Mouse (Mus musculus): ENCODE results near the gene Dio1.

The Dio1 gene

GRCm38 (mm10) chr4:107306966-107307365 lies at the start of gene Dio1:
Gene Dio1, minus strand, starts transcription at chr4:107307169.
- Histone ChIP-seq H3K27me3 (ENCODE audit: control insufficient read depth, insufficient read depth, low read length, poor library complexity, severe bottlenecking) (no peaks in the 10 kb centered on the region), H3K36me3 (ENCODE audit: control insufficient read depth, insufficient read depth, low read length, poor library complexity, severe bottlenecking) (no peaks in the 10 kb centered on the region)
- no peak for DNase-seq (ENCODE audit: low read depth, low spot score)

DNA sequence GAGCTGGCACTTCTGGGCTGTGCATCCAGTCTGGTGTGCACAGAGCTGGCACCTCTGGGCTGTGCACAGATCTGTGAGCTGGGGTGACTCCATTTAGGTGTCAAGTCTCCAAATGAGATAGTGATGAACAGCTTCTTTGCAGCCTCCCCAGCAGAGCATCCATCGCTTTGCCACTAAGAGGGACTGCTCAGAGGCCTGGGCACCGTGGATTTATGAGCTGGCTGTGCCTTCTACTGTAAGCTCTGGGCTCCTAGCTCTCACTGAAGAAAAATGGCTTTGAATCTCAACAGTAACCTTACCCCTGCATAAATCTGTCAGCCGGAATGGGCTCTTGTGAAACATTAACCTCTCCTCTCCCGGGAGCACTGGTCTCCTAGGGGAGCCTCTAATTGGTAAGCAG lies 47.6 kb upstream of the Dio1 start:
- no peak for DNase-seq (ENCODE audit: low read depth, low spot score)
- Histone ChIP-seq H3K27me3 (ENCODE audit: control insufficient read depth, insufficient read depth, low read length, poor library complexity, severe bottlenecking) (no peaks in the 10 kb centered on the region), H3K36me3 (ENCODE audit: control insufficient read depth, insufficient read depth, low read length, poor library complexity, severe bottlenecking) (peaks cover 2% of the 10 kb centered on the region)

- no peaks in the 10 kb centered on the region for H3K27me3 ChIP-seq (ENCODE audit: control insufficient read depth, insufficient read depth, low read length, poor library complexity, severe bottlenecking)
- no peaks in the 10 kb centered on the region; the same call in none of the 2 replicates for H3K36me3 ChIP-seq (ENCODE audit: control insufficient read depth, insufficient read depth, low read length, poor library complexity, severe bottlenecking)
Measured at GRCm38 (mm10) chr4:107354126-107354525, 47.2 kb upstream of the Dio1 start.

GRCm38 (mm10) chr4:107353612-107354011 lies 46.6 kb upstream of the Dio1 start:
- no peak for DNase-seq (ENCODE audit: low read depth, low spot score)
- H3K36me3 ChIP-seq (ENCODE audit: control insufficient read depth, insufficient read depth, low read length, poor library complexity, severe bottlenecking) = no peaks in the 10 kb centered on the region; the same call in none of the 2 replicates
- H3K27me3 ChIP-seq (ENCODE audit: control insufficient read depth, insufficient read depth, low read length, poor library complexity, severe bottlenecking) = no peaks in the 10 kb centered on the region

More at GRCm38 (mm10) chr4:107354126-107354525, 47.2 kb upstream of the Dio1 start:
- DNase-seq (ENCODE audit: low read depth, low spot score) = no peak

GRCm38 (mm10) chr4:107351368-107351767 lies 44.4 kb upstream of the Dio1 start:
- peaks cover 2% of the 10 kb centered on the region; the same call in 1 of the 2 replicates for H3K36me3 ChIP-seq (ENCODE audit: control insufficient read depth, insufficient read depth, low read length, poor library complexity, severe bottlenecking)
- DNase-seq (ENCODE audit: low read depth, low spot score) = no peak
- H3K27me3 ChIP-seq (ENCODE audit: control insufficient read depth, insufficient read depth, low read length, poor library complexity, severe bottlenecking) = no peaks in the 10 kb centered on the region

DNA sequence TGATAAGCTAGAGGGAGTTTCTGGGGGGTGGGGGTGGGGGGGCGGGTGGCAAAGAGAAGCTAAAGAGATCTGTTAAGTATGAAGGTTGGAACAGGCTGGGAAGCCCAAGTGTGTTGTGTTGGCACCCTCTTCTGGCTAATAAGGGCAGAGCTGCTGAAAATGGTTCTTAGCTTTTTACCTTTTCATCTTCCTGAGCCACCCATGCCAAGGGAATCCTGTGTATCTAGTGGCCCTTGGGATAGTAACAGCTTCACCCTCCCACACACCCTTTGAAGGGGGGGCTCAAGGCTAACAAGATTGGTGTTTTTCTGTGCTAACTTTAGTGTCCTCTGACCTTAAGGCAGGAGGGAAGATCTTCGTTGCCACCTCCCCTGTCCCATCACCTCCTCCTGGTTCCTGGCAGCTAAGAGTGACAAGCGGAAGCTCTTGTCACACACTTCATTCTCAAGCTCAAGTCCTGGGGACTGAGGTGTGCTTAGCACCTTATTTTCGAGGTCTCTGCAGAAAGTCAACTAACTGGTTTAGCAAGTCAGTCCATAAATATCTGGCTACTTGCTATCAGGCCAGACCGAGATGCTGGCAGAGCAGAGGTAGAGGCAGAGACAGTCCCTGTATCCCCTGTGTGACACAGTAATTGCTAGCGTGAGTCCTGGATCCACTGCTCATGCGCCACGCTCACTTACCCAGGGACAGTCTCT lies 42.5 kb upstream of the Dio1 start:
- DNase-seq (ENCODE audit: low read depth, low spot score) = peak; percentile 71
- no peaks in the 10 kb centered on the region for H3K27me3 ChIP-seq (ENCODE audit: control insufficient read depth, insufficient read depth, low read length, poor library complexity, severe bottlenecking)
- H3K36me3 ChIP-seq (ENCODE audit: control insufficient read depth, insufficient read depth, low read length, poor library complexity, severe bottlenecking) = peaks cover 2% of the 10 kb centered on the region; the same call in 1 of the 2 replicates

DNA sequence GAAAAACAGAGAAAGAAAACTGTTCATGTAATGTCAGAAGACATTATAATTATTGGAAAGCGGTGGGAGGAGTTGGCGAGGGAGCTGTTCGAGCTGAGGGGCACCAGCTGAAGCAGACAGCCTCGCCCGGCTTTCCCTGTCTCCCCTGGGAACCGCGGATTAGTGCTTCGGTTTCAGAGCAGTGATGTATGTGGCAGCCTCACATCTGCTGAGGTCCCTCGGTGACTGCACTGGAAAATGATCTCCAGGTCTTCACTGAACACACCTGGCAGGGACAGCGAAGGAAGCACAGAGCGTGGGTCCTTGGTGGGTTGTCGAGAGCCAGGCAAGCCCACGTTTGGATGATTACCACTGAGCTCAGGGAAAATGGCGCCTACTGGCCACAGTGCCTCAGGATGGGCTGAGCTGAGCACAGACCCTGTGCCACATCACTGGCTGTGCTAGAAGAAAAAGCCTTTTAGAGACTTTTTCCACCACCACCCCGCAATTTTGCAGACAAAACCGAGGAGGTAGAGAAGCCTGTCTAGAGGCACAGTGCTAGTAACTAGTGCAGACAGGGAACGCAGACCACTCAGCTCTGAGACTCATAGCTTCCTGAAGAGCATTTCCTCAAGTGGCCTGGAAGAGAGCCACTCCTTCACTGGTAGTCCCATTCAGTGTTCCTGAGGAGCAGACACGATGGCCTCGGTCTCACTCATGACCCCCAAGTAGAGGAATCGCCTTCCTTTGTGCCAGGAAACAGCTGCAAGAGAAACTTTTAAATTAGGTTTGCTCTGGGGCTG lies 41.8 kb upstream of the Dio1 start:
- no peak for DNase-seq (ENCODE audit: low read depth, low spot score)
- H3K27me3 ChIP-seq (ENCODE audit: control insufficient read depth, insufficient read depth, low read length, poor library complexity, severe bottlenecking) = no peaks in the 10 kb centered on the region
- peaks cover 2% of the 10 kb centered on the region; the same call in 1 of the 2 replicates for H3K36me3 ChIP-seq (ENCODE audit: control insufficient read depth, insufficient read depth, low read length, poor library complexity, severe bottlenecking)

DNA sequence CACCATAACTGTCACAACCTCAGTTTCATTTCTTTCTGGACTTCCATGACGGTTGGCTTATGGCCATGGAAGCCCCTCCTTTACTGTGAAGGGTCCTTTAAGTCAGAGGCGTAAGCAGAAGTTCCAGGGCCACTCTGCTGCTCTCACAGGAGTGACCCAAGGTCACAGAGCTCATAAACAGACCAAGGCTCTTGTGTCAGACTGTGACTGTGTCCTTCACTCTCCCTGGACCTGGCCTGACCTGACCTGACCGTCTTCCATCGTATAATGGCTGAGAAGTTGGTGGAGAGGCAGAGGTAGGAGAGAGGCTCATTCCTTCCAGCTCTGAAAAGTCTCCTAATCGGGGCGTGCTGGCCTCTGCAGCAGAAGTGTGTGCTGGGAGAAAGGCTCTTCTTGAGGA lies 40.3 kb upstream of the Dio1 start:
- no peak for DNase-seq (ENCODE audit: low read depth, low spot score)
- Histone ChIP-seq H3K36me3 (ENCODE audit: control insufficient read depth, insufficient read depth, low read length, poor library complexity, severe bottlenecking) (0 out of 2 replicates have a peak, but pooled peaks cover 3% of the 10 kb centered on the region), H3K27me3 (ENCODE audit: control insufficient read depth, insufficient read depth, low read length, poor library complexity, severe bottlenecking) (no peaks in the 10 kb centered on the region)

- peaks cover 3% of the 10 kb centered on the region; the same call in 1 of the 2 replicates for H3K36me3 ChIP-seq (ENCODE audit: control insufficient read depth, insufficient read depth, low read length, poor library complexity, severe bottlenecking)
- DNase-seq (ENCODE audit: low read depth, low spot score) = no peak
- no peaks in the 10 kb centered on the region for H3K27me3 ChIP-seq (ENCODE audit: control insufficient read depth, insufficient read depth, low read length, poor library complexity, severe bottlenecking)
Measured at GRCm38 (mm10) chr4:107344612-107345011, 37.6 kb upstream of the Dio1 start.

GRCm38 (mm10) chr4:107341354-107341753 lies 34.4 kb upstream of the Dio1 start:
- Histone ChIP-seq H3K27me3 (ENCODE audit: control insufficient read depth, insufficient read depth, low read length, poor library complexity, severe bottlenecking) (no peaks in the 10 kb centered on the region), H3K36me3 (ENCODE audit: control insufficient read depth, insufficient read depth, low read length, poor library complexity, severe bottlenecking) (peaks cover 1% of the 10 kb centered on the region)
- DNase-seq (ENCODE audit: low read depth, low spot score) = no peak

DNA sequence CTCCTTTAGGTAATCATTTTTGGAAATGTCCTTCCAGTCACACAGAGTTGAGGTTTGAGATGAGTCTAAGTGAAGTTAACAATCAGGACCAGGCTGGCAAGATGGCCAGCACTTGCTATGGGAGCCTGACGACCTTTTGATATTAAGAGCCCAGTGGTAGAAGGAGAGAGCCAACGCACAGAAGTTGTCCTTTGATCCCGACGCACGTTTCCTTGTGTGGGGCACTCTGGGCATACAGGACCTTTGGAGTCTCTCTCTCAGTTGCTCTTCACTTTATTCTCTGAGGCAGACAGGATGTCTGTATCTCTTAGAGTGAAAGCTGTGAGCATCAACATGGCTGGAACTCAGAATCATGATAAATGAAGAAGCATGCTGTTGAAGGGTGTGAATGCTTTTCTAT lies 30.5 kb upstream of the Dio1 start:
- Histone ChIP-seq H3K27me3 (ENCODE audit: control insufficient read depth, insufficient read depth, low read length, poor library complexity, severe bottlenecking) (no peaks in the 10 kb centered on the region), H3K36me3 (ENCODE audit: control insufficient read depth, insufficient read depth, low read length, poor library complexity, severe bottlenecking) (peaks cover 6% of the 10 kb centered on the region)
- DNase-seq (ENCODE audit: low read depth, low spot score) = no peak

DNA sequence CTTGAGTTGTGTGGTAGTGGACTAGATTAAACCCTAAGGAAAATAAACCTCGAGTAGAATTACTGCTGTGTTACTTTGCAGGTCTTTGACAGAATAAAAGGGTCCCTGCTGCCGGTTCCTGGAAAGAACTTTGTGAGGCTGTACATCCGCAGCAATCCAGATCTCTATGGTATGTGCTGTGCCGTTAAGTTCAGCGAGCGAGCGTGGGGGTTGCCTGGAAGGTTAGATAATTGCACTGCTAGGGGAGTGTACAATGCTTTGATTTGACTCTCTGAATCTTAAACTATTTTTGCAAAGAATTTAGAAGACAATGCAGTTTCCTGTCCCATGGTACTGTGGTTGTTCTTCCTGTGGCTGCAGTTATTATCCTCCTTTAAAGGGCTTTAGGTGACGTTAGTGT lies 29.4 kb upstream of the Dio1 start:
- Histone ChIP-seq H3K27me3 (ENCODE audit: control insufficient read depth, insufficient read depth, low read length, poor library complexity, severe bottlenecking) (no peaks in the 10 kb centered on the region), H3K36me3 (ENCODE audit: control insufficient read depth, insufficient read depth, low read length, poor library complexity, severe bottlenecking) (peaks cover 6% of the 10 kb centered on the region)
- DNase-seq (ENCODE audit: low read depth, low spot score) = no peak

- DNase-seq (ENCODE audit: low read depth, low spot score) = peak; percentile 32
- H3K36me3 ChIP-seq (ENCODE audit: control insufficient read depth, insufficient read depth, low read length, poor library complexity, severe bottlenecking) = peaks cover 10% of the 10 kb centered on the region; the same call in 1 of the 2 replicates
- no peaks in the 10 kb centered on the region for H3K27me3 ChIP-seq (ENCODE audit: control insufficient read depth, insufficient read depth, low read length, poor library complexity, severe bottlenecking)
Measured at GRCm38 (mm10) chr4:107333514-107333913, 26.5 kb upstream of the Dio1 start.

DNA sequence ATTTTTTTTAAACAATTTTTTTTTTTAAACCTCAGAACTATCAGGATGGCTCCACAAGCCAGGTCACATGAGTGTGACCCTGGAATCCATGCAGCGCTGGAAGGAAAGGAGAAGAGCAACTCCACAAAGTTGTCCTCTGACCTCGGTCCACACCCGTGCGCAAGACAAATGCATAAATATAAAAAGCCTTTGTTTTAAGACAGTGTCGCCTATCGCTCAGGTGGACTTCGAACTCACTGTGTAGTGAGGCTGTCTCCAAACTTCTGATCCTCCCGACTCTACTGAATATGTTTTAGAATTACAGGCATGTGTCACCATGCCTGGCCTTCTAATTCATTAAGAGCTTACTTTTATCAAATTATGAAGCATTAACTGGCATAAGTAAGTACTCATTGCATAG lies 21.6 kb upstream of the Dio1 start:
- DNase-seq (ENCODE audit: low read depth, low spot score) = no peak
- no peaks in the 10 kb centered on the region for H3K27me3 ChIP-seq (ENCODE audit: control insufficient read depth, insufficient read depth, low read length, poor library complexity, severe bottlenecking)
- H3K36me3 ChIP-seq (ENCODE audit: control insufficient read depth, insufficient read depth, low read length, poor library complexity, severe bottlenecking) = peaks cover 13% of the 10 kb centered on the region

DNA sequence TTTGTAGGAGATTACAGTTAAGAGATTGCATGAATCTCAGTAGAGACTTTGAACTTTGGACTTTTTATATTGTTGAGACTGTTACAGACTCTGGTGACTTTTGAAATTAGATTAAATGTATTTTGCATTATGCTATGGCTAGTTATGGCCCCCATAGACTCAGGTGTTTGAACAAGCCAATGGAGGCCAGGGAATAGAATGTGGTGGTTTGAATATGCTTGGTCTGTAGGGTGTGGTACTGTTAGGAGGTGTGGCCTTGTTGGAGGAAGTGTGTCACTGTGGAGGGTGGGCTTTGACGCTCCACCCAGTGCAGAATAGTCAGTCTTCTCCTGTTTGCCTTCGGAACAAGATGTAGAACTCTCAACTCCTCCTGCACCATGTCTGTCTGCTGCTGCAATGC lies 16.1 kb upstream of the Dio1 start:
- no peak for DNase-seq (ENCODE audit: low read depth, low spot score)
- no peaks in the 10 kb centered on the region for H3K27me3 ChIP-seq (ENCODE audit: control insufficient read depth, insufficient read depth, low read length, poor library complexity, severe bottlenecking)
- peaks cover 16% of the 10 kb centered on the region for H3K36me3 ChIP-seq (ENCODE audit: control insufficient read depth, insufficient read depth, low read length, poor library complexity, severe bottlenecking)
